In the genomic region with DNA sequence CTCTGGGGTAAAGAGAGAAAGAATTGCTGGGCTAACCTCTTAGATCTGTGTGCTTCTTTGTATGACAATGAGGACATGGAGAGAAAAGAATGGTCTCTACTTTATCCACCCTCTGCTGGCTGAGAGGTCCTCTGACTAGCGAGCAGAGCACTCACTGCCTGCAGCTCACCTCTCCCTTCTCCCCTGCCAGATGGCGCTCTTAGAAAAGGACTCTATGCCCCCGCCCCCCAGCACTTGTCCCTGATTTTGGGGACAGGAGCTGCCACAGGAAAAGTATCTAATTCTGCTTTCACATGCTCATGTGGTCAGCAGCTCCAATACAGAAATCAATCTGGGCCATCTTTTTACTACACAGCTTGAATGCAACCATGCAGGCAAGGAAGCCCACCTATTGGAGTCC, we compare ENCODE assay signal across 15 mouse cellular contexts.
DNase-seq lines count a peak whose midpoint lies in the region; ATAC-seq and TF ChIP-seq lines count a peak whose summit lies in the region.
"Had no signal": no experiment of that assay in that cellular context is flagged by ENCODE, and none has a peak within 500 bp of the region (broad histone marks: within the 10 kb centered on the region; RNA-seq: fewer than 3 reads in every experiment).

No protein-coding gene starts in this region.

- H3K9ac ChIP-seq in lung, postnatal 0 days (replicated peaks; ENCODE audit: low read depth): no peak overlapping the region
- no peak overlapping the region for H3K9ac ChIP-seq in stomach, postnatal 0 days (ENCODE audit: low read length)
- H3K9ac ChIP-seq: limb, embryonic 13.5 days; lung, embryonic 15.5 days; neural tube, embryonic 12.5 days had no signal

- TF ChIP-seq EP300 in lung, postnatal 0 days (IDR thresholded peaks at IDR 0.05): no peak
- no peak for TF ChIP-seq EP300 in stomach, postnatal 0 days (optimal IDR thresholded peaks at IDR 0.05)

- no peak overlapping the region for H3K4me2 ChIP-seq in lung, postnatal 0 days (replicated peaks; ENCODE audit: low read depth, low read length)
- no peak overlapping the region for H3K4me2 ChIP-seq in stomach, postnatal 0 days (replicated peaks; ENCODE audit: low read depth)
- H3K4me2 ChIP-seq: limb, embryonic 13.5 days; lung, embryonic 15.5 days; midbrain, embryonic 11.5 days; neural tube, embryonic 12.5 days had no signal

- 18% methylated on average over 3 of the region's 3 CpGs for WGBS in lung, postnatal 0 days
- 33% methylated on average over 3 of the region's 3 CpGs for WGBS in stomach, postnatal 0 days

- H3K9me3 ChIP-seq in lung, postnatal 0 days (ENCODE audit: low read length): no peaks in the 10 kb centered on the region
- no peaks in the 10 kb centered on the region for H3K9me3 ChIP-seq in stomach, postnatal 0 days (ENCODE audit: control insufficient read depth, low read length)
- H3K9me3 ChIP-seq: limb, embryonic 13.5 days; lung, embryonic 15.5 days; neural tube, embryonic 12.5 days had no signal

- no peaks in the 10 kb centered on the region for H3K27me3 ChIP-seq in lung, postnatal 0 days (replicated peaks; ENCODE audit: insufficient read depth, low read length)
- no peaks in the 10 kb centered on the region for H3K27me3 ChIP-seq in stomach, postnatal 0 days (ENCODE audit: control insufficient read depth, insufficient read depth, low read length)
- H3K27me3 ChIP-seq: limb, embryonic 13.5 days; lung, embryonic 15.5 days; neural tube, embryonic 12.5 days had no signal

- H3K4me1 ChIP-seq in lung, postnatal 0 days (ENCODE audit: insufficient read depth, low read depth, low read length): no peaks in the 10 kb centered on the region
- no peaks in the 10 kb centered on the region for H3K4me1 ChIP-seq in stomach, postnatal 0 days (replicated peaks; ENCODE audit: control insufficient read depth, insufficient read depth)
- H3K4me1 ChIP-seq: limb, embryonic 13.5 days; lung, embryonic 15.5 days; neural tube, embryonic 12.5 days had no signal

- DNase-seq in heart, adult 11 months: peak; percentile 61
- no peak for DNase-seq in heart, postnatal 25 days (ENCODE audit: low spot score)
- DNase-seq in lung, postnatal 0 days (ENCODE audit: low spot score): no peak
- no peak for DNase-seq in lung, postnatal 10 days
- DNase-seq in cerebellum, adult 9-10 months: peak; percentile 23
- DNase-seq in stomach, postnatal 0 days (ENCODE audit: low spot score): no peak
- DNase-seq in T-cell, adult 2 months (ENCODE audit: low spot score): no peak
- no peak for DNase-seq in thymus, postnatal 14 days
- DNase-seq: gastrocnemius, postnatal 25 days; heart, postnatal 10 days; thymus, adult 2 months had no signal

- no peak for ATAC-seq in lung, postnatal 0 days
- no peak for ATAC-seq in stomach, postnatal 0 days (ENCODE audit: low FRiP score, low TSS enrichment)

- no peak overlapping the region for H3K4me3 ChIP-seq in lung, postnatal 0 days (ENCODE audit: low read depth, low read length)
- H3K4me3 ChIP-seq in stomach, postnatal 0 days (ENCODE audit: low read depth, low read length): no peak overlapping the region
- H3K4me3 ChIP-seq: limb, embryonic 13.5 days; lung, embryonic 15.5 days; neural tube, embryonic 12.5 days had no signal

- H3K36me3 ChIP-seq in lung, postnatal 0 days (ENCODE audit: insufficient read depth, low read length): no peaks in the 10 kb centered on the region
- H3K36me3 ChIP-seq in stomach, postnatal 0 days (ENCODE audit: control insufficient read depth, insufficient read depth, low read length): no peaks in the 10 kb centered on the region
- H3K36me3 ChIP-seq: limb, embryonic 13.5 days; lung, embryonic 15.5 days; neural tube, embryonic 12.5 days had no signal

- intact Hi-C loops in heart, postnatal 25 days (cut with DNase I): no loop called here

- peak; percentile 28; the same call in 1 of the 2 replicates for TF ChIP-seq CTCF in lung, postnatal 0 days (IDR thresholded peaks at IDR 0.05)
- peak; percentile 29; the same call in 1 of the 2 replicates for TF ChIP-seq CTCF in stomach, postnatal 0 days (IDR thresholded peaks at IDR 0.05; ENCODE audit: low read depth)

- no peak overlapping the region for H3K27ac ChIP-seq in lung, postnatal 0 days (ENCODE audit: low read length)
- H3K27ac ChIP-seq in stomach, postnatal 0 days (replicated peaks): no peak overlapping the region
- H3K27ac ChIP-seq: limb, embryonic 13.5 days; lung, embryonic 15.5 days; neural tube, embryonic 12.5 days had no signal

Comparison
In these comparisons a context has a peak if more than half of its experiments do, and no peak if none do; other contexts are left out.
1. DNase-seq: peak in heart, adult 11 months (single experiment) and cerebellum, adult 9-10 months (single experiment); none in heart, postnatal 25 days (single experiment), lung, postnatal 0 days (single experiment), lung, postnatal 10 days (single experiment), stomach, postnatal 0 days (single experiment), T-cell, adult 2 months (single experiment) and thymus, postnatal 14 days (single experiment).